Mouse (Mus musculus) gastrocnemius, adult 2 months (tissue): Measurements from ENCODE around the gene Kctd4. TPM values are rescaled to one million over a fixed set of nuclear protein-coding genes. Genes with fewer than 3 reads are reported as not detected.
"Not testable (repeated sequence)": the region's sequence is repeated elsewhere in the genome, so short reads cannot be mapped to it uniquely, and the experiment has no call there.

Source experiments
- DNase-seq: peaks from one replicate; pipeline ENCODE4 v3.0.0; 2022
- H3K27ac ChIP-seq: fragments of 200-600 bp; 2 replicates; pipeline ENCODE4 v1.8.1; 2022; ENCODE audit warnings: mild to moderate bottlenecking
- H3K4me3 ChIP-seq: fragments of 200-600 bp; 2 replicates; pipeline ENCODE4 v1.8.1; 2022; ENCODE audit warnings: mild to moderate bottlenecking, moderate library complexity
- CTCF ChIP-seq: fragments of 200-600 bp; IDR thresholded peaks from 2 replicates; pipeline ENCODE4 v1.8.1; 2022; ENCODE audit warnings: antibody characterized with exemption, mild to moderate bottlenecking, moderate library complexity
- intact Hi-C: fragments of 180-260 bp; cut with DNase I; formaldehyde crosslinking; loops from one replicate; pipeline ENCODE4 v1.15.1; 2025
- long read RNA-seq, 2 experiments: library from polyadenylated mRNA; stranded (forward); transcript quantifications; one replicate each; pipeline ENCODE4 v2.0.0; 2021
- total RNA-seq, 2 experiments: library from RNA; stranded (reverse); gene quantifications; 2 replicates each; pipeline ENCODE4 v1.2.3; 2021

Gene Kctd4
- not detected for total RNA-seq
- long read RNA-seq, experiment 1: 0 reads
- long read RNA-seq, experiment 2: 0 reads

DNA sequence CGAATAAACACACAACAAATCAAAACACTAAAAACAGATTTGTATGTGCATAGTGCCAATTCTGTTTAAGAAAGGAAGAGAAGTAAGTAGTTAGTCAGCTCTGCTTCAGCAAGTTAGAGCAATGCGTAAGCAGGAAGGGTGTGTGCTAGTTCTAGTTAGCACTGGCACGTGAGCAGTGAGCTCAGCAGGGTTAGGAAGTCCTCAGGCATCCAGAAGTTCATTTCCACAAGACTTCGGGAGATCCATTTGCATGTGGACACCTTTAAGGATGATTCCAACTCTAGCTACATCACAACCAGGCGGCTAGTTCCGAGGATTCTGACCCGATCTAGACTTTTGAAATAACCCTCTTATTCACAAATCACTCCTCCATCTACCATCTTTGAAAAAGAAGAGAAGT, at the start of gene Kctd4:
Gene Kctd4, plus strand, starts transcription at position 244 of the 400 bp plus-strand sequence.
- no peak within 1 kb of the TSS for H3K27ac ChIP-seq
- no peak within 1 kb of the TSS for H3K4me3 ChIP-seq
- DNase-seq: no peak
- TF ChIP-seq CTCF: no peak
- intact Hi-C loops: no loop called here

DNA sequence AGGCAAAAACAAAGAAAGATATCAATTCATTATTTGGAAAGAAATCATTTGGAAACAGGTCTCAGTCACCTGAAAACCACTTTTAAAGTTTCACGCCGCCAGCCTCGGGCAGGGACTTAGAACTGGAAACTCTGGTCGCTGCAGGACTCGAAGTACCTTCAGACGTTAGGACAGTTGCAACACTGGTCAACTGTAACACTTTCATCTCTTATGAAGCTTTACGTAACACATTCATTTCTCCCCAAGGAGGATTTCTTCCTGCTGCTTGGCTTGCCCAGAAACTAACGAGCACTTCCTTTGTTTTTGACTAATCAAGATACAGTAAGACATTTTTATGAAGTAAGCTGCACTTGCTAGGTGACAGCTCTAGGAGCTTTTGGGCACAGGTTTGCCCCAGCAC, 47.9 kb upstream of the Kctd4 start:
- intact Hi-C loops: no loop called here
- Histone ChIP-seq H3K27ac (no peak overlapping the region), H3K4me3 (no peak overlapping the region)
- no peak for TF ChIP-seq CTCF
- no peak for DNase-seq

GRCm38 (mm10) chr14:75911968-75912367, 42.8 kb upstream of the Kctd4 start:
- TF ChIP-seq CTCF: no peak
- Histone ChIP-seq H3K4me3 (no peak overlapping the region), H3K27ac (no peak overlapping the region)
- intact Hi-C loops: no loop called here
- no peak for DNase-seq

GRCm38 (mm10) chr14:75912665-75913064, 42.1 kb upstream of the Kctd4 start:
- no peak for DNase-seq
- H3K27ac ChIP-seq: no peak overlapping the region
- intact Hi-C loops: no loop called here
- no peak overlapping the region for H3K4me3 ChIP-seq
- no peak for TF ChIP-seq CTCF

DNA sequence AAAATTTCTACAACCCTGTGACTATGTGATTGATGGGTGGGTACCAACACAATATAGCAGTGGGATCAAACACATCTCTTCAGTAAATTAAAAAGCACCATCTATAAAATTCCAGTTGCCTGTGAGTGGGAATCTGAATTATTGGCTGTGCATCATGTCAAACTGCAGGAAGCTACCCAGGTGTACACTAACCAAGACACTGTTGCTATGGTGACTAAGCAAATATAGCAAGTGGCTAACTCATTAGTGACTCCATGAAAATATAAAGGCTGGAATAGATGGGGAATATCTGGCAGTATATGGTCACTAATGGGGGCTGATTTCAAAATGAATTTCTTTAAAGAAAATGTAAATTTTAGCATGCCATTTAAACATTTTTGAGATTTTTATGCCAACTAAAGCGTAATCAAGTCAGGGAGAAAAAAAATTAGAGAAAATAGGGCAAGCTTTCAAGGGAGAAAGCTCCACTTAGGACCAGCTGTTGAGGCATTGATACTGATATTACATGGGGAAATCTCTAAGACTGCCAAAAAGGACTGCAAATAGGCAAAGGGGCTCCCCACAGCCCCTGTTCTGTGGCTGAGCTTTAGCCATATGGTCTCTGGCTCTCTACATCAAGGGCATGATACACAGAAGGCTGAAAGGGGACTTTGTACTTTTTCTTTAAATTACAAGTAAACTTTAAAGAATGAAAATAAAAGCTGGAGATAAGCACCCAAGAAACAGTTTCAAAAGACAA, 31.3 kb upstream of the Kctd4 start:
- Histone ChIP-seq H3K27ac (no peak overlapping the region), H3K4me3 (no peak overlapping the region)
- TF ChIP-seq CTCF: no peak
- intact Hi-C loops: no loop called here
- DNase-seq: no peak

DNA sequence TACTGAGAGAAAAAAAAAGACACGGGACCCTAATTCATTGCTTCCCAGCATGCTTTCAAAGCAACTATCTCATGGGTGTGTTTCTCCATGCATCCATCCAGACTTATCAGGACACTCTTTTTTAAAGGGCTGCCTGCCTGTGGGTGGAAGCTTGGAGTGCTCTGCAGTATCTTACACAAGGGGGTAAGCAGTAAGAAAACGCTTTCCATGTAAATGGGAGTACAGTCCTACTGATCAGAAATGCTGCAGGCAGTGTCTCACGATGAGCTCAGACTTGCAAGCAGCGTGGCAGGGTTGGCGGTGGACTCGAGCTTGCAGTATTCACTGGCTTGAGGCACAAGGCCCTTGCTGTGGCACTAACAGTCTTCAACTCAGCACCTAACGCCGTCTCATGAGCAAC, 25.1 kb upstream of the Kctd4 start:
- H3K4me3 ChIP-seq, DNase-seq, H3K27ac ChIP-seq, intact Hi-C loops: not testable (repeated sequence)

DNA sequence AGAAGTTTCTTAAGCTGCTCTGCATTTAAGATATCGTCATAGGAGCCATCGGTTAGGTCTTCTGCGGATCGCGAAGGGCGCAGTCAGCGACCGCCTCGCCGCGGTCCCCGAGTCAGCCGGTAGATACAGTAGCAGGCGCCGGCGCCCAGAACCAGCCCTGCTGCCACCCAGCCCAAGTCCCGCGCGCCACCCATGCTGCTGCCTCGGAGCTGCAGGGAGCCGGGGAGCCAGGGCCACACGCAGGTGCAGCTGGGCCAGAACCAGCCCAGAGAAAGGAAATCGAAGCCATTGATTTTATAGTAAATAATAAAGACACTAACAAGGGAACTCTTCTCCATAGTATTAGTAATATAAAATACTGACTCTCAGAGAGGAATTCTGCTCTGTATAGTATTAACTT, 23.5 kb upstream of the Kctd4 start:
- peak; percentile 27 for DNase-seq
- no peak for TF ChIP-seq CTCF
- H3K4me3 ChIP-seq: no peak overlapping the region
- no peak overlapping the region for H3K27ac ChIP-seq
- intact Hi-C loops: no loop called here

DNA sequence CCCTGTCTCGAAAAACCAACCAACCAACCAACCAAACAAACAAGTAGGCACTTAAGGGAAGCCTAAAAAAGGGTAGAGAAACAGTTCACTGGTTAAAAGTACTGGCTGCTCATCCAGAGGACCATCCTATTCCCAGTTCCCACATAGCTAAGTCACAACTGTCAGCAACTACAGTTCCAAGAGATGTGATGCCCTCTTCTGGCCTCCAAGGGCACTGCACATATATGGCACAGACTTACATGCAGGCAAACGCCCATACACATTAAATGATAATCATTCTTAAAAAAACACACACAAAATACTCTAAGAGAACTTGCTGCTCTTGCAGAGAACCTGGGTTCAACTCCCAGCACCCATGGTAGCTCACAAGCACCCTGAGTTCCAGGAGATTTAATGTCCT, 20.4 kb upstream of the Kctd4 start:
- intact Hi-C loops: no loop called here
- DNase-seq: no peak
- no peak overlapping the region for H3K4me3 ChIP-seq
- TF ChIP-seq CTCF: peak; percentile 43
- H3K27ac ChIP-seq: no peak overlapping the region

- H3K27ac ChIP-seq: no peak overlapping the region
- DNase-seq: no peak
- H3K4me3 ChIP-seq: no peak overlapping the region
- intact Hi-C loops: no loop called here
- TF ChIP-seq CTCF: no peak
These were observed 17.1 kb upstream of the Kctd4 start for GRCm38 (mm10) chr14:75937714-75938113.

DNA sequence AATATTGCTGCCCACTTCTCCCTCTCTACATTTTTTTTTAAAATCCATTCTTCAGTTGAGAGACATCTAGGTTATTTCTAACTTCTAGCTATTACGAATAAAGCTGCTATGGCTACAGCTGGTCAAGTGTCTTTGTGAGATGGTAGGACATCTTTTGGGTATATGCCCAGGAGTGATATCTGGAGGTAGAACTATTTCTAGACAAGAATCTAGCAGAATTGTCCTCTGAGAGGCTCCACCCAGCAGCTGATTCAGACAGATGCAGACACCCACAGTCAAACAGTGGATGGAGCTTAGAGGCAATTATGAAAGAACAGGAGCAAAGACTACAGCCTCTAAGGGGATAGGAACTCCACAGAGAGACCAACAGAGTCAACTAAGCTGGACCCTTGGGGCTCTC, 13.3 kb upstream of the Kctd4 start:
- TF ChIP-seq CTCF: no peak
- intact Hi-C loops: no loop called here
- no peak overlapping the region for H3K27ac ChIP-seq
- no peak for DNase-seq
- no peak overlapping the region for H3K4me3 ChIP-seq

DNA sequence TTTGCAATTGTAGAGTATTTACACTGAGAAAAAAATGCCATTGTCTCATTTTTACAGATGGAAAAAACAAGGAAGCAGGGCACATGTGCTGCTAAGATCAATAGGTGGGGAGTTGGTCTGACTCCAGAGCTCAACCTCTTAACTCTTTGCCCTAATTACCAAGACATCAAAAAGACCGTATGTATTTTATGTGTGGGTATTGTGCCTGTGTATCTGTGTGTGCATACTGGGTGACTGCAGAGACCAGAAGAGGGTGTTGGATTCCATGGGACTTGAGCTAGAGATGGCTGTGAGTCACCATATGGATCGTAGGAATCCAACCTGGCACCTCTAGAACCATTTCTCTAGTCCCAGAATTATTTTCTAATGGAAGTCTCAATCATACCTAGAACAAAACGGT, 12.4 kb upstream of the Kctd4 start:
- TF ChIP-seq CTCF: no peak
- H3K27ac ChIP-seq: no peak overlapping the region
- H3K4me3 ChIP-seq: no peak overlapping the region
- no peak for DNase-seq
- intact Hi-C loops: no loop called here

DNA sequence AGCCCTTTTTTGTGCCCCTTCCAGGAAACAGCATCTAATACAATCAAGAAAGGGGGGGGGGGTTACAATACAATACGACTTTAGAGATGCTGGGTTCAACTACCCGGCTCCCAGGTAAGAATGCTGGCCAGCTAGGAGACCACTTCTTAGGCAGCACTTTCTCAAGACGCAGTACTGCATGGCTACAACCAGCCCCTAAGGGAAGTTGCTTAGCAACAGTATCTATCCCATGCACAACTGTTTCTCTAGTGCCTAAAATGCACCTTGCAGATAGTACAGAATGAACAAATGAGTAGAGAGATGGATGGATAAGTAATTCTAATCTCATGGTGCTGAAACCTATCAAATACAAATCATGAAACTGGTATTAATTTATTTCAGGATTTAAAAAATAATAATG, 7.1 kb upstream of the Kctd4 start:
- no peak overlapping the region for H3K27ac ChIP-seq
- no peak for TF ChIP-seq CTCF
- DNase-seq: no peak
- H3K4me3 ChIP-seq: no peak overlapping the region
- intact Hi-C loops: no loop called here

- DNase-seq: no peak
- intact Hi-C loops: no loop called here
- H3K4me3 ChIP-seq: no peak overlapping the region
- TF ChIP-seq CTCF: no peak
- no peak overlapping the region for H3K27ac ChIP-seq
These were observed 1.8 kb upstream of the Kctd4 start for GRCm38 (mm10) chr14:75953011-75953410.

GRCm38 (mm10) chr14:75962250-75962649, 7.4 kb downstream of the Kctd4 start:
- intact Hi-C loops: no loop called here
- no peak for TF ChIP-seq CTCF

More at GRCm38 (mm10) chr14:75962250-75962649, 7.4 kb downstream of the Kctd4 start:
- Histone ChIP-seq H3K27ac (no peak overlapping the region), H3K4me3 (peak overlapping the region; percentile 20; the same call in 1 of the 2 replicates)
- DNase-seq: no peak
